Mouse (Mus musculus): ENCODE data around the gene Pkig.

DNA sequence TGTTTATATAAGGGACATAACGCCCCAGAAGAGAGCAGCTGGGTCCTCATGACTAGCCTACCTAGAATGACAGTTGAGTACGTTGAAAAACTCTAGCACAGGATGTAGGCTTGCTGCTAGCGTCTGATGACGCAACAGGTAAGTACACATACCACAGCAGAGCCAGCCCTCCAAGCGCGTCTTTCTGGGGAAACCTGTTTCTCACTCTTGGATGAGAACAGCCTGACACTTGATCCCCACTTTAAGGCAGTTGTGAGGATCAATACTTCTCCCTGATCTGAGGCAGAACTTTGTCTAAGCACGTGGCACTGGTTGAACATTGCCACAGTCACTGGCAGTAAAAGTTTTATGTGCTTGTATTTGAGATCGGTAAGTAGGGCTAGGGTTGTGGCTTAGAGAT lies 37.7 kb upstream of the Pkig start:
- TF ChIP-seq CTCF (IDR thresholded peaks at IDR 0.05; ENCODE audit: low read depth, low read length) = no peak
- TF ChIP-seq POLR2A (IDR thresholded peaks at IDR 0.05; ENCODE audit: insufficient read depth, low read length) = no peak
